In the genomic region with DNA sequence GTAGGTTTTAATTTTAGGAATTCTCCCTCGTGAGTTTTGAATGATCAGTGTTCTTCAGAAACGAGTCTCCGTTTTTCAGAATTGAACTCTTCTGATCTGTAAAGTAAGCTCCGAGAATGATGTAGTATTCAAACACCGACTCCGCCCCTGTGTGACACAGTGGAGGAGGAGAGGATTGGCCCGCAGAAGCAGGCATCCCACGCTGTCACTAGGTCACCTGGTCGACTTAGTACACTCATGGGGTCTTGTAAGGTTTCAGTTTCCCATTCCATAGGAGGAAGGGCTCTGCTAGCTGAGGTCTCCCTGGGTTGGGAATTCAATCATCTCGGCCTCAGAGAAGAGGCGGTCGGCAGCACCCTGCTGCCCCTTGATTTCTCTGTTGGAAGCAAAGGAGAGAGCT, we compare ENCODE assay signal across 23 mouse cellular contexts.
"Had no signal": no experiment of that assay in that cellular context is flagged by ENCODE, and none has a peak within 500 bp of the region (broad histone marks: within the 10 kb centered on the region; RNA-seq: fewer than 3 reads in every experiment).

No protein-coding gene starts in this region.

- H3K36me3 ChIP-seq: hindbrain, embryonic 15.5 days; limb, embryonic 15.5 days; liver, embryonic 12.5 days had no signal

- H3K9ac ChIP-seq: heart, embryonic 12.5 days; hindbrain, embryonic 13.5 days; hindbrain, embryonic 15.5 days; limb, embryonic 13.5 days; limb, embryonic 15.5 days; liver, embryonic 12.5 days; liver, embryonic 14.5 days had no signal

- H3K4me2 ChIP-seq: heart, embryonic 12.5 days; hindbrain, embryonic 13.5 days; hindbrain, embryonic 15.5 days; limb, embryonic 13.5 days; limb, embryonic 15.5 days; liver, embryonic 12.5 days had no signal

- H3K27ac ChIP-seq: heart, embryonic 10.5 days; hindbrain, embryonic 13.5 days; hindbrain, embryonic 15.5 days; hindbrain, postnatal 0 days; kidney, postnatal 0 days; limb, embryonic 13.5 days; limb, embryonic 15.5 days; liver, embryonic 12.5 days; liver, embryonic 14.5 days had no signal

- H3K27me3 ChIP-seq: heart, embryonic 12.5 days; hindbrain, embryonic 13.5 days; hindbrain, embryonic 15.5 days; limb, embryonic 13.5 days; limb, embryonic 15.5 days; liver, embryonic 12.5 days had no signal

- H3K4me3 ChIP-seq: heart, embryonic 10.5 days; heart, embryonic 12.5 days; hindbrain, embryonic 13.5 days; hindbrain, embryonic 15.5 days; limb, embryonic 13.5 days; limb, embryonic 15.5 days; liver, embryonic 12.5 days had no signal

- H3K4me1 ChIP-seq: liver, embryonic 12.5 days had no signal

- H3K9me3 ChIP-seq: heart, embryonic 10.5 days; heart, embryonic 12.5 days; hindbrain, embryonic 13.5 days; hindbrain, embryonic 15.5 days; limb, embryonic 13.5 days; limb, embryonic 15.5 days; liver, embryonic 12.5 days had no signal

- DNase-seq: gastrocnemius, postnatal 14 days; gastrocnemius, postnatal 36 days; heart, adult 18-20 months; heart, postnatal 10 days; heart, postnatal 36 days; kidney, adult 2 months; kidney, adult 9 months; kidney, postnatal 14 days; kidney, postnatal 36 days; layer of hippocampus, adult 9-11 months; layer of hippocampus, postnatal 36 days; left cerebral cortex, postnatal 4 days had no signal

- ATAC-seq: hindbrain, postnatal 0 days; intestine, embryonic 16.5 days; liver, embryonic 12.5 days had no signal
